Mouse (Mus musculus) heart, adult 11 months (tissue): ENCODE data around the gene Znhit2.
"Not testable (repeated sequence)": the region's sequence is repeated elsewhere in the genome, so short reads cannot be mapped to it uniquely, and the experiment has no call there.

ENCODE experiments used
- DNase-seq: peaks from one replicate; pipeline ENCODE4 v3.0.0; 2022

Gene Znhit2

DNA sequence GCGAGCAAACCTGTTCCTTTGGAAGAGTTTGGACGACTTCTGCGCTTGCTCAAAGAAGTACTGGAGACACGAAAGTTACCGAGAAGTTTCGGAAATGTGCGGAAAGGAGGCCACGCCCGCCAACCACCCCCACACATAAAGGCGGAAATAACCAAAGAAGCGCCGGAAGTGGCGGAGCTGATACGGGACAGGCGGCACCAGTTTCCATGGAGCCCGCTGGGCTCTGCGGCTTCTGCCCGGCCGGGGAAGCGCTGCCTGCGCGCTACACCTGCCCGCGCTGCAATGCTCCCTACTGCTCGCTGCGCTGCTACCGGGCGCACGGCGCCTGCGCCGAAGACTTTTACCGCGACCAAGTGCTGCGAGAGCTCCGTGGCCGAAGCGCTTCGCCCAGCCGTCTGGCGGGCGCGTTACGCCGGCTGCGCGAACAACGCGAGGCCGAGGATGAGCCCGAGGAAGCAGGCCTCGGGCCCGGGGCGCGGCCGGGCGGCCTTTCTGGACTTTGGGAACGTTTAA, at the start of gene Znhit2:
Gene Znhit2 (plus strand): TSS at position 172 of the 513 bp plus-strand sequence.
- DNase-seq = peak; percentile 99

GRCm38 (mm10) chr19:6013691-6014090, 47.3 kb upstream of the Znhit2 start:
- DNase-seq = no peak

DNA sequence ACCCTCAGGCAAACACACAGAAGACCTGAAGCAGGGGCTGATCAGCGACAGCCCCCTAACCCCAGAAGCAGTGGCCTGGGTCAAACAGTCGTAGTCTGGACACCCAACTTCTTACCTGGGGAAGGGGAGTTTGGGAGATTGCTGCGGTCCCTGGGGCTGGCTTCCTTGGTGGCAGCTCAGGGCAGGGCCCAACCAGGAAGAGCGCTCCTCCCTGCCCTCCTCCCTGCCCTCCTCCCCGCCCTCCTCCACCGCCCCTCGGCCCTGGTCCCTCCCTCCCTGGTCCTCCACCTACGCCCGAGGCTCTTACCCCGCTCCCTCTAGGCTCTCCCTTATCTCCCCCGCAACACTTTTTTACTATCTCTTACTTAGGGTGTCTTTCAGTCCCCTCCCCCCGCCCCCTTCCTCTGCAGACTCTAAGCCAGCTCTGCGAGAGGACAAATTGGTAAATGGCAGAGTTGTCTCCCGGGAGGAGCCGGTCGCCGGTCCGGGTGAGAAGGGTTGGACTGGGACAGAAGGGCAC, 45.9 kb upstream of the Znhit2 start:
- peak; percentile 97 for DNase-seq

DNA sequence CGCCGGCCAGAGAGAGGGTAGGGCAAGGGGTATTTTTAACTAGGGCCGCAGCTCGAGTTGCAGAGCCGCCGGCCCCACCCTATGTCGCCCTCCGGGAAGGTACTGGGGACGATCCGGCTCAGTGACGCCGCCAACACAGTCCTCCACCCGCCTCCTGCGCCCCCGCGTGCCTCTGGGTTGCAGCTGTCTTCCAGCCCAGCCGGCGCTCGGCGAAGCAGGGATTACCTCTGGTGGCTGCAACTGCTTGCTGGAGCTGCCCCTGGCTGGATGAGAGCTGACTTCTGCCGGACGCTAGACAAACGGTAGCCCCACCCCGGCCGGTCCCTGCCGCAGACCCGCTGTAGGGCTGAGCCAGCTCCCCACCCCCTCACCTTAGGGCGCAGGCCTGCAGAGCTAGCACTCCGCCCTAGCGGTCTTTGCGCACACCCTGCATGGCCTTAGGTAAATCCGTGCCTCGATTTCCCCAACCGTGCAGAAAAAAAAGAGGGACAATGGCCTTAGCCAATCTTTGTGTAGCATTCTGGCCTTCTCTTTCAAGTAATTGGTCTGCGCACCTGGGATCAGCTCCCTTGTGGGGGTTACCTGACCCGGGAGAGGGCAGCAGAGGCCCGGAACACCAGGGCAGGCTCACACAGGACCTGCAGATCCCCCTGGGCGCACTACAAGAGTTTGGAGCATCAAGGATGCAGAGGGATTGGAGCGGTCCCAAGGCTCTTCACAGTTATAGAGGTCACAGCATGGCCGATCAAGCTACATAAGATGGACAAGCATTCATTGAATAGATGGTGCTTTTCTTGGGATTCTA, 45.3 kb upstream of the Znhit2 start, which contains the start of gene Capn1:
Gene Capn1 (minus strand): TSS at position 387 of the 805 bp plus-strand sequence.
- peak; percentile 98 for DNase-seq

GRCm38 (mm10) chr19:6016532-6016931, 44.5 kb upstream of the Znhit2 start:
- no peak for DNase-seq

DNA sequence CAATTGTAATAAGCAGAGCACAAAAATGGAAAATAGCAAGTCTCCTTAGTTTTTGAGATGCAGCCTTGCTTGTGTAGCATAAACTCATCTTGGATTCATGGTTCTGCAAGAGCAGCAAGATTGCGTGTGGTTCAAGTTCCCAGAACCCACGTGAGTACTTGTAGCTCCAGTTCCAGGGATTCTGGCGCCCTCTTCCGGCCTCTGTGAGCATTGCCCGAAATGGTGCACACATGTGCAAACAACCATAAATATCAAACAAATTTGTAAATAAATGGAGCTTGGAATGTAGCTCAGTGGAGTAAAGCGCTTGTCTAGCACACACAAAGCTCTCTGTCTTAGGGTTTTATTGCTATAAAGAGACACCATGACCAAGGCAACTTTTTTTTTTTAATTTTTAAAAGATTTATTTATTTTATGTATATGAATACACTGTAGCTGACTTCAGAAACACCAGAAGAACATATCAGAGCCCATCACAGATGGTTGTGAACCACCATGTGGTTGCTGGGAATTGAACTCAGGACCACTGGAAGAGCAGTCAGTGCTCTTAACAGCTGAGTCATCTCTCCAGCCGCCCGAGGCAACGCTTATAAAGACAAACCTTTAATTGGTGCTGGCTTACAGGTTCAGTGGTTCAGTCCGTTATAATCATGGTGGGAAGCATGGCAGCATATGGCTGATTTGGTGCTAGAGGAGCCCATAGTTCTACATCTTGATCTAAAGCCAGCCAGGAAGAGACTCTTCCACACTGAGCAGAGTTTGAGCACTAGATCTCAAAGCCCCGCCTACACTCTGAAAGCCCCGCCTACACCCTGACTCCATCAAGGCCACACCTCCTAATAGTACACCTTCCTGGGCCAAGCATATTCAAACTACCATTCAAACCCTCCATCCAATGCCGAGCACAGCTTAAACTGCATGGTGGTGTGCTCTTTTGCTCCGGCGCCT, 42.6 kb upstream of the Znhit2 start:
- DNase-seq = peak; percentile 96

DNA sequence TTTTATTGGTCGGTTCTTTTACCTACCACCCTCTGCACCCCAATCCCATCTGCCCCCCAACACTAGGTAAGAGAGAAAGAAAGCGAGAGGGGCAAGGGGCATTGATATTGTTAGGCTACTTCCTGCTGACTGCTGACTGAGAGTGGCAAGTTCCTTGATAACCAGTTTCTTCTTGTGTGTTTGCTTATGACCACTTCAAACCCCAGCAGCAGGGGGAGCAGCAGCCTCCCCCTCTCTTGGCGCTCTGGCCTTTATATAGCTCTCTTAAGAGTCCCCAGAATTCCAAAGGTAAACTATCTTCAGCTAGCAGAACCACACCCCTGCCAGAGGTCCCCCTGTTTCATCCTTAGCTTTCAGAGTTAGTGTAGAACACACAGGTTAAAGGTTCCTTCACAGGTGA, 40.7 kb upstream of the Znhit2 start:
- DNase-seq = no peak

- DNase-seq = no peak
Measured at GRCm38 (mm10) chr19:6023059-6023458, 37.9 kb upstream of the Znhit2 start.

DNA sequence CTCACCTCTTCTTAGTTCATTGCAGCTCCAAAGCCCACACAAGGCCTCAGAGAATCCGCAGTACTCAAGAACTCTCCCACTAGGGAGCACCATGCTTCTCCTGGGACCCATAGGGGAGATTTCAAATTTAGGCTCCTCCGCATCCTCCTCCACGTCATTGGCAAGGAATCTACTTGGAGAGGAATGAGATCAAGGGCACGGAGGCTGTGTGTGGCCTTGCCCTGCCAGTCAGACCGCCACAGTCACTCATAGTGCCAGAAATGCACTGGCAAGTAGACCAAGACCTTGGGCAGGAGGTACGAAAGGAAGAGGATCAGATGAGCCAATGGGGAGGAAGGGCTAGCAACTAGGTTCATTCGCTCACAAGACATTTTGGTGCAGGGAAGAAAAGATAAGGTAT, 37.1 kb upstream of the Znhit2 start:
- no peak for DNase-seq

DNA sequence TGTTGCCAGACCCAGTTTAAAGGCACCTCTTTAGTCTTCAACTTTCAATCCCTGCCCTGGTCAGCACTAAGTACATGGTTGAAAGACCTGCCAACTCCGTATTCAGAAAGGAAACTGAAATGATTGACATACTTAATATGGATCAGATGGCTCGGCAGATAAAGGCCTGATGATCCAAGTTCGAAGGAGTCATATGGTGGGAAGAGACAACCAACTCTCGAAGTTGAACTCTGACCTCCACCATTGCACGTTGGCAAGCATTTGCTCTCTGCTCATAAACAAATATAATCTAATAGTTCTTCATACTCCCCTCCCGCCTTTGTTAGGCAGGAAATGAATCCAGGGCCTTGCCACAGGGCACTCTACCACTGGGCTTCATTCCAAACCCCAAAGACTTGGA, 32.0 kb upstream of the Znhit2 start:
- no peak for DNase-seq

- no peak for DNase-seq
Measured at GRCm38 (mm10) chr19:6029426-6029825, 31.6 kb upstream of the Znhit2 start.

DNA sequence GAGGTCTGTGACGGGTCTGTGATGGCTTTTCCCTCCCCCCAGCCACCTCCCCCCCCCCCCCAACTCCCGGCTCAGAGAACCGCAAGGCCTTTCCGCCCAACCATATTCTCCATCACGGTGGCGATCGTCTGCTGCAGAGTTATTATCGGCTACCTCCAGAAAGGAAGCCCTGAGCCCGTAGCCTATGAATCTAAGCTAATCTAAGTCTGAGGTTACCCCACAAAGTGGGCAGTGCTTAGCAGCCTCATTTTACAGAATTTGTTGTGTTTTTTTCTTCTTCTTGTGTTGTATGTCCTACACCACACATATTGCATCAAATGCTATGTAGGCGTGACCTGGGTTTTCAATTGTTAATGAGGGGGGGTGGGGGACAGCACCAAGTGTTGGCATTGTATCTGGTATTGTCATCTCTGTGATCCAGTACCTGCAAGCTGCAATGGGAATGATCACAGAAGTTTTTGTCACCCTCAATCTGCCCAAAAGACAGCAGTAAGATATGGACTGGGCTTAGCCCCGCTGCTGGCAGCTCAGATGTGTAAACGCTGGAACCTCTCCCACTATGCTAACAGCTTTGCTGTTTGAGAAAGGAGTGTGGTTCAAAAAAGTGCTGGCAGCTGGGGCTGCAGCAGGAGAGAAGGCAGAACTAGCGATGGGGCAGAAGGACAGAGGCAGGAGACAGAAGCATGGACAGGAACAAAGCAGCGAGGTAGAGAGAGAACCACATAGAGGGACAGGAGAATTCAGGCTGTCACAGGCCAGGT, 30.3 kb upstream of the Znhit2 start:
- no peak for DNase-seq

GRCm38 (mm10) chr19:6035966-6036585, 24.9 kb upstream of the Znhit2 start:
- DNase-seq = no peak

DNA sequence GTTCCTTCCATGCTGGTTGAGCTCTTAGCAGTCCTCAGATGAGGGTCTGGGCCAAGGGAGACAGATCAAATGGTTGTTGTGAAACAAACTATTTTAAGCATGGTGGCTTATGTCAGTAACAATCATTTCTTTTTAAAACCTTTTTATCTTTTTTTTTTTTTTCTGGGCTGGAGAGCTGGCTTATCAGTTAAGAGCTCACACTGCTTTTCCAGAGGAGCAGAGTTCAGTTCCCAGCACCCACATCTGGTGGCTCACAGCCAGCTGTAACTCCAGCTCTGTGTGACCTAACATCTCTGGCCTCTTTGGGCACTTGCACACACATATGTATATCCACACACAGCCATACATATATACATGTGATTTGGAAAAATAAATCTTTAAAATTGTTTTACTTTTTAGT, 23.3 kb upstream of the Znhit2 start:
- no peak for DNase-seq

- no peak for DNase-seq
Measured at GRCm38 (mm10) chr19:6038326-6038725, 22.7 kb upstream of the Znhit2 start.

DNA sequence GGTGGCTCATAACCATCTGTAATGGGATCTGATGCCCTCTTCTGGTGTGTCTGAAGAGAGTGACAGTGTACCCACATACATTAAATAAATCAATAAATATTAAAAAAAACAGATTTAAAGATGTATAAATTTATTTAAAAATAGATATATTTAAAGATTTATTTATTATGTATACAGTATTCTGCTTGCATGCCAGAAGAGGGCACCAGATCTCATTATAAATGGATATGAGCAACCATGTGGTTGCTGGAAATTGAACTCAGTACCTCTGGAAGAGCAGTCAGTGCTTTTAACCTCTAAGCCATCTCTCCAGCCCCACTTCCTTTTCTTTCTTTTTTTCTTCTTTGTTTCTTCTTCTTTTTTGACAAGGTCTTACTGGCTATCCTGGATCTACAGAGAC, 21.0 kb upstream of the Znhit2 start:
- no peak for DNase-seq

- DNase-seq = no peak
Measured at GRCm38 (mm10) chr19:6042293-6042692, 18.7 kb upstream of the Znhit2 start.

DNA sequence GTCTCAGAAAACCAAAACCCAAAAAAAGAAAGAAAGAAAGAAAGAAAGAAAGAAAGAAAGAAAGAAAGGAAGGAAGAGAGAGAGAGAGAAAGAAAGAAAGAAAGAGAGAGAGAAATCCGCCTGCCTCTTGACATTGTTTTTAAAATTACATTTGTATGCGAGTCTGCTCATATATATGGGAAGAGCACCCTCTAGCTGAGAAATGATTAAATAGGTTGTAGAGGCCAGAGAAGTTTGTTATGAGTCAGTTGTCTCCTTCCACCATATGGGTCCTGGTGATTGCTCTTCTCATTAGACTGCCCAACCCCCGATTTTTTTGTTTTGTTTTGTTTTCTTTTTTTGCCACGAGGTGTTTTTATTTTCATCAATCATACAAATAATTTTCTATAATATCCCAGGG, 16.9 kb upstream of the Znhit2 start:
- DNase-seq = not testable (repeated sequence)

DNA sequence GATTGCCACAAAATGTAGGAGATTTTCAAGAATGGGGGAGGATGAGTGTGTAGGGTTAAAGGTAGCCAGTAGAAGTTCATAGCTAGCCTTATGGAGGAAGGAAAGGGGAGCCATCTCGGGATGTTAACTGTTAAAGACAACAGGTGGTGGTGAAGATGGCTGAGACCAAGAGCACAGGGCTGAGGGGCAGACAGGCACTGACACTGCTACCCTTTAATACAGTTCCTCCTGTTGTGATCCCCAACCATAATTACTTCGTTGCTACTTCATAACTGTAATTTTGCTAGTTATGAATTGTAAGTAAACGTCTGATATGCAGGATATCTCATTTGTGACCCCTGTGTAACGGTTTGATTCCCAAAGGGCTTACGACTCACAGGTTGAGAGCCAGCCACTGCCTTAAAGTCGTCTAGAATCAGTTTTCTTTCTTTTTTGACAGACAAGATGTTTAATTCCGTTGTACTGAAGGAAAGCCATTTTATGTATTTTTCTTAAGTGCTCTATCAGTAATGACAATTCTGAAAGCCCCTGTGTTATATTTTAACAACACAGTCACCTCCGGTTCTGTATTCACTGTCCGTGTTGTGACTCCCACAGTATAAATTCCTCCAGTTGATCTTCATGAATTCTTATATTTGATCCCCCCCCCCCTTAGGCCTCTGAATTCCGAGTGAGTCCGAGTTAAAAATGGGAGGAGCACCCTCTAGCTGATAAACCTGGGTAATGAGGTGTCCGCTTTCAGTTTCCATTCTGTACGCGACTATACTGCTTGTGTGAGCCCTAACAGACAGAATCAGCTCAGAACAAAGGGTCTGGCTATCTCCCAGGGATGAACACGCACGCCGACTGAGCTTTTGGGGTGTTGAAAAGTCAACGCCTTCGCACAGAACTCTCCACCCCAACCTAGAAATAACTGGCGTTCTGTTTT, 15.4 kb upstream of the Znhit2 start:
- DNase-seq = no peak

DNA sequence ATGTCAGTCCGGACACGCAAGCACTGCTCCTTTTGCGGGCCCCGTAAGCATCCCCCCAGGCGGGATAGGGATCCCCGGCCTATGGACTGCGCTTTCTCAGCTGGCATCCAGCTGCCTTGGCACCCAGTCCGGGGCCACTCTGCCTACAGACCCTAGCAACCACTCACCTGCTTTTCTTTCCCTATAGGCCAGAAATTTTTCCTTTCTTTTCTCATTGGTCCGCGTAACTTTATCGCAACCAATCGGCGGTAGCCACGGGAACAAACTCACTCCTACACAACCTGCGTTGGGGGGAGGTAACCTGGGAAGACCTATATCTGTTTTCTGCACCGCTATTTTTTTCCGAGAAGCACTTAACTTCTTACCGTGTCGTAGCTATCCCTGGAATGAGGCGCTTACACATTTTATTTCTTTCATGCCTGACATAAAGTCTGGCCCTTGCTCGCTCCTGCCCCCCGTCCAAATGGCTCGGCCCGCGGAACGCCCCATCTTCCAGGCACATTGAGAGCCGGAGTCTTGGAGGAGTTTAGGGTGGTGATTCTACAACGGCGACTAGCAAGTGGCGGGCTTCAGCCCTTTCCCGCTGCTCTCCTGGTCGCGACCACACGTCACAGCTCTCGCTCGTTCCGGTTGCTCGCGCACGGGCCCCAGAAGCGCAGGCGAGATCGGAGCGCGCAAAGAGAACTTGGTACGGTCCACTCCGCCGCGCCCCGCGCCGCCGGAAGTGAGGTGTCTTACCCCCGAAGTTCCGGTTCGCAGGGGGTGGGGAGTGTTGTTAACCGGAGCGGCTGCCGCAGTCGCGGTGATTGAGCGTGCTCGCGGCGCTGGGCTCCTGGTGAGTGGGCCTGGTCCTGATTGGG, 14.5 kb upstream of the Znhit2 start, which contains the start of gene Syvn1:
Gene Syvn1 (plus strand): TSS at position 283 of the 860 bp plus-strand sequence.
- DNase-seq = peak; percentile 100
